17 mouse cellular contexts compared by ENCODE assay signal in the genomic region with DNA sequence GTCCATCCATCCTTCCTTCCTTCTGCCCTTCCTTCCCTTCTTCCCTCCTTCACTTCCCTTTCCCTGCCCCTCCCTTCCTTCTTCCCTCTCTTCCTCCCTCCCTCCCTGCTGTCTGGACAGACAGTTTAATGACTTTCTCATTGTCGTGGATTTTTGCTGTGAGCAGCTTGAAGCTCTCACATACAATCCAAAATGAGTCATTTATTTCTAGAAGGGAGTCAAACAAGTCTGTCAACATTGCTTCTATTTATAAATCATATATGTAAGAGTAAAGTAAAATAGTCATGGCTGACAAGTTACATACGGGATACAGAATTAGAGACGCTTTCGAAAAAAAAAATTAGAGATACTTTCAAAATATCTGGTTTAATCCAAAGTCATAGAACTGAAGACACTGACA. TPM values are rescaled to one million over a fixed set of nuclear protein-coding genes. Genes with fewer than 3 reads are reported as not detected.
DNase-seq lines count a peak whose midpoint lies in the region; ATAC-seq lines count a peak whose summit lies in the region.
"Had no signal": no experiment of that assay in that cellular context is flagged by ENCODE, and none has a peak within 500 bp of the region (broad histone marks: within the 10 kb centered on the region; RNA-seq: fewer than 3 reads in every experiment).

No protein-coding gene starts in this region.

- no peak overlapping the region for H3K4me3 ChIP-seq in hindbrain, embryonic 13.5 days
- no peak overlapping the region for H3K4me3 ChIP-seq in hindbrain, embryonic 14.5 days (replicated peaks; ENCODE audit: low read length)
- H3K4me3 ChIP-seq in neural tube, embryonic 11.5 days (ENCODE audit: low read depth, low read length): no peak overlapping the region
- no peak overlapping the region for H3K4me3 ChIP-seq in forebrain, embryonic 13.5 days
- H3K4me3 ChIP-seq: erythroblast, embryonic 14.5 days; gastrocnemius, adult 2 months; limb, embryonic 12.5 days had no signal

- WGBS in hindbrain, embryonic 13.5 days: 65% methylated on average over 4 of the region's 4 CpGs
- 69% methylated on average over 4 of the region's 4 CpGs for WGBS in hindbrain, embryonic 14.5 days
- 63% methylated on average over 4 of the region's 4 CpGs for WGBS in neural tube, embryonic 11.5 days
- WGBS in forebrain, embryonic 13.5 days: 72% methylated on average over 4 of the region's 4 CpGs

- no peaks in the 10 kb centered on the region for H3K9me3 ChIP-seq in hindbrain, embryonic 13.5 days
- no peaks in the 10 kb centered on the region for H3K9me3 ChIP-seq in hindbrain, embryonic 14.5 days (ENCODE audit: control insufficient read depth, low read length)
- H3K9me3 ChIP-seq in neural tube, embryonic 11.5 days (ENCODE audit: control insufficient read depth, low read length): no peaks in the 10 kb centered on the region
- H3K9me3 ChIP-seq in forebrain, embryonic 13.5 days (replicated peaks): no peaks in the 10 kb centered on the region
- H3K9me3 ChIP-seq: heart, embryonic 10.5 days; limb, embryonic 12.5 days had no signal

- H3K27ac ChIP-seq in hindbrain, embryonic 13.5 days: 0 out of 2 replicates have a peak overlapping the region, but pooled peaks have one; percentile 86
- H3K27ac ChIP-seq in hindbrain, embryonic 14.5 days: no peak overlapping the region
- peak overlapping the region; percentile 93 for H3K27ac ChIP-seq in neural tube, embryonic 11.5 days (ENCODE audit: low read depth, low read length)
- peak overlapping the region; percentile 93; the same call in 1 of the 2 replicates for H3K27ac ChIP-seq in forebrain, embryonic 13.5 days
- H3K27ac ChIP-seq: gastrocnemius, adult 2 months had no signal

- no peak overlapping the region for H3K9ac ChIP-seq in hindbrain, embryonic 13.5 days
- H3K9ac ChIP-seq in hindbrain, embryonic 14.5 days: no peak overlapping the region
- no peak overlapping the region for H3K9ac ChIP-seq in neural tube, embryonic 11.5 days (ENCODE audit: low read length)
- no peak overlapping the region for H3K9ac ChIP-seq in forebrain, embryonic 13.5 days
- H3K9ac ChIP-seq: limb, embryonic 12.5 days had no signal

- no peak for DNase-seq in hindbrain, embryonic 14.5 days (ENCODE audit: low spot score)
- no peak for DNase-seq in neural tube, embryonic 11.5 days (ENCODE audit: low spot score)
- no peak for DNase-seq in neural tube, embryonic 10.5 days (ENCODE audit: extremely low spot score, low spot score)
- no peak for DNase-seq in ovary, postnatal 10 days (ENCODE audit: low spot score)
- DNase-seq: cerebellum, adult 11 months; gastrocnemius, adult 2 months; kidney, adult 11 months; right cerebral cortex, postnatal 4 days; thymus, postnatal 14 days had no signal

- H3K4me1 ChIP-seq in hindbrain, embryonic 13.5 days (replicated peaks): peaks cover 49% of the 10 kb centered on the region
- H3K4me1 ChIP-seq in hindbrain, embryonic 14.5 days (replicated peaks; ENCODE audit: control insufficient read depth, insufficient read depth, low read length): peaks cover 39% of the 10 kb centered on the region
- peaks cover 32% of the 10 kb centered on the region for H3K4me1 ChIP-seq in neural tube, embryonic 11.5 days (ENCODE audit: control insufficient read depth, insufficient read depth, low read length)
- peaks cover 60% of the 10 kb centered on the region for H3K4me1 ChIP-seq in forebrain, embryonic 13.5 days

- no peak overlapping the region for H3K4me2 ChIP-seq in hindbrain, embryonic 13.5 days
- H3K4me2 ChIP-seq in hindbrain, embryonic 14.5 days (replicated peaks): no peak overlapping the region
- no peak overlapping the region for H3K4me2 ChIP-seq in neural tube, embryonic 11.5 days (ENCODE audit: low read depth)
- no peak overlapping the region; the same call in 1 of the 2 replicates for H3K4me2 ChIP-seq in forebrain, embryonic 13.5 days

- peaks cover 11% of the 10 kb centered on the region for H3K36me3 ChIP-seq in hindbrain, embryonic 13.5 days
- H3K36me3 ChIP-seq in hindbrain, embryonic 14.5 days (replicated peaks; ENCODE audit: control insufficient read depth, insufficient read depth): peaks cover 4% of the 10 kb centered on the region
- H3K36me3 ChIP-seq in neural tube, embryonic 11.5 days (ENCODE audit: control insufficient read depth, insufficient read depth, low read length): no peaks in the 10 kb centered on the region
- H3K36me3 ChIP-seq in forebrain, embryonic 13.5 days (ENCODE audit: poor library complexity, severe bottlenecking): peaks cover 19% of the 10 kb centered on the region
- H3K36me3 ChIP-seq: limb, embryonic 12.5 days had no signal

- no peak for ATAC-seq in hindbrain, embryonic 13.5 days (ENCODE audit: low FRiP score)
- ATAC-seq in hindbrain, embryonic 14.5 days (ENCODE audit: low FRiP score): no peak
- no peak for ATAC-seq in neural tube, embryonic 11.5 days (ENCODE audit: insufficient read depth, low FRiP score, low TSS enrichment)
- ATAC-seq in forebrain, embryonic 13.5 days: no peak
- no peak for ATAC-seq in CD4-positive, CD25-positive, alpha-beta regulatory T cell, adult 4 months
- ATAC-seq: activated CD4-positive, CD25-positive, alpha-beta regulatory T cell, adult 4 months had no signal

- H3K27me3 ChIP-seq in hindbrain, embryonic 13.5 days: no peaks in the 10 kb centered on the region
- no peaks in the 10 kb centered on the region for H3K27me3 ChIP-seq in hindbrain, embryonic 14.5 days (ENCODE audit: control insufficient read depth, insufficient read depth, low read length)
- H3K27me3 ChIP-seq in neural tube, embryonic 11.5 days (ENCODE audit: control insufficient read depth, insufficient read depth, low read length): no peaks in the 10 kb centered on the region
- H3K27me3 ChIP-seq in forebrain, embryonic 13.5 days: no peaks in the 10 kb centered on the region
- H3K27me3 ChIP-seq: CH12.LX had no signal

RNA-seq across cellular contexts. Expression of a gene that starts 43.7 kb away (rescaled TPM):
- polyA plus RNA-seq in hindbrain, embryonic 13.5 days (2015; fragmentation: Nextera tagmentation; extraction: Ambion mirVana): 139 and 175 TPM in 2 replicates
- 136 and 159 TPM in 2 replicates for polyA plus RNA-seq in hindbrain, embryonic 14.5 days (2014; fragmentation: Nextera tagmentation; extraction: Ambion mirVana)
- 111 and 117 TPM in 2 replicates for polyA plus RNA-seq in neural tube, embryonic 11.5 days (2014; fragmentation: Nextera tagmentation; extraction: Ambion mirVana)
- 128 and 130 TPM in 2 replicates for polyA plus RNA-seq in forebrain, embryonic 13.5 days (2015; fragmentation: Nextera tagmentation; extraction: Ambion mirVana)
- not detected for polyA plus RNA-seq in CD4-positive, CD25-positive, alpha-beta regulatory T cell, adult 4 months (2017; shearing (Covaris generic))
- polyA plus RNA-seq: erythroblast, embryonic 14.5 days had no signal

Comparison
In these comparisons a context has a peak if more than half of its experiments do, and no peak if none do; other contexts are left out.
1. RNA of a gene that starts 43.7 kb away (polyA plus RNA-seq): 136 to 159 TPM in hindbrain, embryonic 14.5 days, 139 to 175 TPM in hindbrain, embryonic 13.5 days, 128 to 130 TPM in forebrain, embryonic 13.5 days and 111 to 117 TPM in neural tube, embryonic 11.5 days; not detected in CD4-positive, CD25-positive, alpha-beta regulatory T cell, adult 4 months; every median in the first group is over 100 times any median in the second.